Mouse (Mus musculus): ENCODE results near the gene 4430402I18Rik. TPM values are rescaled to one million over a fixed set of nuclear protein-coding genes. Genes with fewer than 3 reads are reported as not detected.

Gene 4430402I18Rik
- polyA plus RNA-seq (2015; fragmentation: Nextera tagmentation; extraction: Ambion mirVana), result 5.9 and 6.7 TPM in 2 replicates

GRCm38 (mm10) chr19:28967652-28968051, at the start of gene 4430402I18Rik:
TSS of gene 4430402I18Rik (minus strand) at chr19:28967800.
- no peak within 1 kb of the TSS for H3K4me3 ChIP-seq (ENCODE audit: low read depth, low read length)
- H3K36me3 ChIP-seq (ENCODE audit: insufficient read depth, low read length), result no peaks in the 10 kb centered on the region
- no peaks in the 10 kb centered on the region for H3K9me3 ChIP-seq (ENCODE audit: low read length)
- DNase-seq (ENCODE audit: low spot score), result peak; percentile 71
- H3K4me1 ChIP-seq (ENCODE audit: insufficient read depth, low read depth, low read length), result peaks cover 13% of the 10 kb centered on the region; the same call in 1 of the 2 replicates
- TF ChIP-seq EP300 (IDR thresholded peaks at IDR 0.05) (no peak), CTCF (IDR thresholded peaks at IDR 0.05) (no peak)
- H3K4me2 ChIP-seq (replicated peaks; ENCODE audit: low read depth, low read length), result no peak within 1 kb of the TSS
- peak; percentile 39 for ATAC-seq
- H3K27ac ChIP-seq (ENCODE audit: low read length), result no peak within 1 kb of the TSS
- WGBS, result 16% methylated on average over 11 of the region's 11 CpGs
- no peaks in the 10 kb centered on the region for H3K27me3 ChIP-seq (replicated peaks; ENCODE audit: insufficient read depth, low read length)
- H3K9ac ChIP-seq (replicated peaks; ENCODE audit: low read depth), result no peak within 1 kb of the TSS

GRCm38 (mm10) chr19:29016786-29017185, 49.2 kb upstream of the 4430402I18Rik start:
- peaks cover 13% of the 10 kb centered on the region; the same call in 1 of the 2 replicates for H3K36me3 ChIP-seq (ENCODE audit: insufficient read depth, low read length)
- 0 out of 2 replicates have a peak overlapping the region, but pooled peaks have one; percentile 9 for H3K27ac ChIP-seq (ENCODE audit: low read length)

GRCm38 (mm10) chr19:29016204-29016765, 48.7 kb upstream of the 4430402I18Rik start:
- 77% methylated on average over 5 of the region's 5 CpGs for WGBS
- Histone ChIP-seq H3K4me2 (replicated peaks; ENCODE audit: low read depth, low read length) (no peak overlapping the region), H3K9ac (replicated peaks; ENCODE audit: low read depth) (no peak overlapping the region), H3K27me3 (replicated peaks; ENCODE audit: insufficient read depth, low read length) (no peaks in the 10 kb centered on the region), H3K27ac (ENCODE audit: low read length) (no peak overlapping the region), H3K4me3 (ENCODE audit: low read depth, low read length) (no peak overlapping the region), H3K9me3 (ENCODE audit: low read length) (no peaks in the 10 kb centered on the region), H3K36me3 (ENCODE audit: insufficient read depth, low read length) (peaks cover 15% of the 10 kb centered on the region; the same call in 1 of the 2 replicates), H3K4me1 (ENCODE audit: insufficient read depth, low read depth, low read length) (no peaks in the 10 kb centered on the region)
- DNase-seq (ENCODE audit: low spot score), result no peak
- TF ChIP-seq EP300 (IDR thresholded peaks at IDR 0.05) (no peak), CTCF (IDR thresholded peaks at IDR 0.05) (no peak)
- ATAC-seq, result no peak

More at GRCm38 (mm10) chr19:29016786-29017185, 49.2 kb upstream of the 4430402I18Rik start:
- Histone ChIP-seq H3K9ac (replicated peaks; ENCODE audit: low read depth) (no peak overlapping the region), H3K9me3 (ENCODE audit: low read length) (no peaks in the 10 kb centered on the region), H3K4me1 (ENCODE audit: insufficient read depth, low read depth, low read length) (no peaks in the 10 kb centered on the region), H3K27me3 (replicated peaks; ENCODE audit: insufficient read depth, low read length) (no peaks in the 10 kb centered on the region), H3K4me2 (replicated peaks; ENCODE audit: low read depth, low read length) (no peak overlapping the region), H3K4me3 (ENCODE audit: low read depth, low read length) (no peak overlapping the region)
- 60% methylated on average over 5 of the region's 5 CpGs for WGBS
- TF ChIP-seq EP300 (IDR thresholded peaks at IDR 0.05) (no peak), CTCF (IDR thresholded peaks at IDR 0.05) (no peak)
- ATAC-seq, result no peak
- DNase-seq (ENCODE audit: low spot score), result no peak

GRCm38 (mm10) chr19:29015410-29016203, 48.0 kb upstream of the 4430402I18Rik start:
- Histone ChIP-seq H3K36me3 (ENCODE audit: insufficient read depth, low read length) (peaks cover 12% of the 10 kb centered on the region; the same call in 1 of the 2 replicates), H3K9ac (replicated peaks; ENCODE audit: low read depth) (no peak overlapping the region), H3K4me2 (replicated peaks; ENCODE audit: low read depth, low read length) (no peak overlapping the region), H3K4me3 (ENCODE audit: low read depth, low read length) (no peak overlapping the region), H3K27me3 (replicated peaks; ENCODE audit: insufficient read depth, low read length) (no peaks in the 10 kb centered on the region), H3K27ac (ENCODE audit: low read length) (no peak overlapping the region), H3K9me3 (ENCODE audit: low read length) (no peaks in the 10 kb centered on the region), H3K4me1 (ENCODE audit: insufficient read depth, low read depth, low read length) (no peaks in the 10 kb centered on the region)
- WGBS, result 82% methylated on average over 8 of the region's 8 CpGs
- DNase-seq (ENCODE audit: low spot score) (no peak), ATAC-seq (no peak)
- no peak for TF ChIP-seq CTCF (IDR thresholded peaks at IDR 0.05)
- TF ChIP-seq EP300 (IDR thresholded peaks at IDR 0.05), result no peak

GRCm38 (mm10) chr19:29014466-29015055, 47.0 kb upstream of the 4430402I18Rik start:
- WGBS, result 87% methylated on average over 5 of the region's 5 CpGs
- Histone ChIP-seq H3K4me2 (replicated peaks; ENCODE audit: low read depth, low read length) (no peak overlapping the region), H3K36me3 (ENCODE audit: insufficient read depth, low read length) (0 out of 2 replicates have a peak, but pooled peaks cover 12% of the 10 kb centered on the region), H3K27me3 (replicated peaks; ENCODE audit: insufficient read depth, low read length) (no peaks in the 10 kb centered on the region), H3K4me1 (ENCODE audit: insufficient read depth, low read depth, low read length) (no peaks in the 10 kb centered on the region), H3K9me3 (ENCODE audit: low read length) (no peaks in the 10 kb centered on the region), H3K27ac (ENCODE audit: low read length) (no peak overlapping the region), H3K9ac (replicated peaks; ENCODE audit: low read depth) (no peak overlapping the region), H3K4me3 (ENCODE audit: low read depth, low read length) (no peak overlapping the region)
- no peak for TF ChIP-seq CTCF (IDR thresholded peaks at IDR 0.05)
- TF ChIP-seq EP300 (IDR thresholded peaks at IDR 0.05), result no peak
- no peak for DNase-seq (ENCODE audit: low spot score)
- no peak for ATAC-seq

GRCm38 (mm10) chr19:29011355-29011990, 43.9 kb upstream of the 4430402I18Rik start:
- Histone ChIP-seq H3K9ac (replicated peaks; ENCODE audit: low read depth) (no peak overlapping the region), H3K4me3 (ENCODE audit: low read depth, low read length) (no peak overlapping the region), H3K9me3 (ENCODE audit: low read length) (no peaks in the 10 kb centered on the region), H3K4me1 (ENCODE audit: insufficient read depth, low read depth, low read length) (no peaks in the 10 kb centered on the region), H3K27me3 (replicated peaks; ENCODE audit: insufficient read depth, low read length) (no peaks in the 10 kb centered on the region), H3K27ac (ENCODE audit: low read length) (no peak overlapping the region), H3K36me3 (ENCODE audit: insufficient read depth, low read length) (peaks cover 15% of the 10 kb centered on the region), H3K4me2 (replicated peaks; ENCODE audit: low read depth, low read length) (no peak overlapping the region)
- 82% methylated on average over 12 of the region's 12 CpGs for WGBS
- TF ChIP-seq CTCF (IDR thresholded peaks at IDR 0.05), result no peak
- no peak for TF ChIP-seq EP300 (IDR thresholded peaks at IDR 0.05)
- peak; percentile 15 for DNase-seq (ENCODE audit: low spot score)
- no peak; the same call in 1 of the 2 replicates for ATAC-seq
